Mouse (Mus musculus) stomach, postnatal 0 days (tissue): ENCODE measurements at regions not wholly inside any gene's neighbourhood (a gene's known extent, or its start where the extent isn't known, plus 50 kb on each side); places are given as distances from the start of the nearest gene placed in this dataset.
"Not testable (repeated sequence)": the region's sequence is repeated elsewhere in the genome, so short reads cannot be mapped to it uniquely, and the experiment has no call there.

Experiments
- ATAC-seq: fragments of 200-750 bp; cut with Nextera tagmentation; 2 replicates; pipeline ENCODE4 v1.8.0; 2017; ENCODE audit not compliant: low FRiP score, low TSS enrichment
- DNase-seq: peaks from one replicate; pipeline ENCODE4 v3.0.0-alpha.2; 2016; ENCODE audit warnings: low spot score
- H3K27ac ChIP-seq: fragments of 300-500 bp; sonication (generic); replicated peaks from 2 replicates; pipeline ENCODE4 v1.5.1; 2014; ENCODE audit warnings: mild to moderate bottlenecking, control low read depth
- H3K27me3 ChIP-seq: fragments of 300-500 bp; sonication (generic); 2 replicates; pipeline ENCODE4 v1.6.1; 2014; ENCODE audit warnings: low read length; ENCODE audit not compliant: control insufficient read depth, insufficient read depth
- H3K36me3 ChIP-seq: fragments of 300-500 bp; sonication (generic); 2 replicates; pipeline ENCODE4 v1.6.1; 2014; ENCODE audit warnings: low read length, mixed read lengths; ENCODE audit not compliant: control insufficient read depth, insufficient read depth
- H3K4me1 ChIP-seq: fragments of 300-500 bp; sonication (generic); replicated peaks from 2 replicates; pipeline ENCODE4 v1.6.1; 2014; ENCODE audit warnings: antibody characterized with exemption; ENCODE audit not compliant: control insufficient read depth, insufficient read depth
- H3K4me2 ChIP-seq: fragments of 300-500 bp; sonication (generic); replicated peaks from 2 replicates; pipeline ENCODE4 v1.6.1; 2014; ENCODE audit warnings: low read depth, mild to moderate bottlenecking, control low read depth, moderate library complexity
- H3K4me3 ChIP-seq: fragments of 300-500 bp; sonication (generic); 2 replicates; pipeline ENCODE4 v1.5.1; 2014; ENCODE audit warnings: low read depth, low read length, control low read depth
- H3K9ac ChIP-seq: fragments of 300-500 bp; sonication (generic); 2 replicates; pipeline ENCODE4 v1.6.1; 2014; ENCODE audit warnings: mild to moderate bottlenecking, low read length, control low read depth, mixed read lengths
- H3K9me3 ChIP-seq: fragments of 300-500 bp; sonication (generic); 2 replicates; pipeline ENCODE4 v1.6.1; 2016; ENCODE audit warnings: low read length; ENCODE audit not compliant: control insufficient read depth
- CTCF ChIP-seq: IDR thresholded peaks from 2 replicates; pipeline ENCODE4 v1.5.1; 2016; ENCODE audit warnings: antibody characterized with exemption, low read depth, mild to moderate bottlenecking, moderate library complexity
- EP300 ChIP-seq: optimal IDR thresholded peaks from 2 replicates; pipeline ENCODE3; 2016; ENCODE audit warnings: antibody characterized with exemption
- WGBS: fragments of 180-500 bp; shearing (Covaris S2); extraction: QIAGEN DNeasy Blood & Tissue Kit; methylation state at CpG from one replicate; pipeline ENCODE4 v1.1.7; 2014; 5-methylcytosine and 5-hydroxymethylcytosine counted together

DNA sequence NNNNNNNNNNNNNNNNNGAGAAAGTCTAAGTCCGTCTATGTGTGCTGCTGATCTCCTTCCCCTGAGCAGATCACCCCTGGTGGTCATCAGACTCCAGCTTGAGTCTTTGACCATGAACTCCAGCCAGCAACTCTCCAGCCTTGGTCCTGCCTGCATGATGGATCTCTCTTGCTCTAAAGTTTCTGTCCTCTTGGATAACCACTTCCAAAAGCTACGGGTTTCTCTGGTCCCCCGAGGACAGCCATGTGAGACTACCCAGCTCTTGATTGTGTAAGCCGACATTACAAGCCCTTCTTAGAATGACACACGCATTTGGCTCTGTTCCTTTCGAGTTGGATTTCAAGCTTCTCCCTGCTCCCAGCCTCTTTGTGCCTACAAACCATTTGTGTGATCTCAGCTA lies 66.4 kb upstream of the Lrpprc start:
- no peak overlapping the region for H3K4me2 ChIP-seq
- H3K4me1 ChIP-seq = no peaks in the 10 kb centered on the region
- ATAC-seq (no peak), DNase-seq (no peak)
- H3K9me3 ChIP-seq = no peaks in the 10 kb centered on the region
- no peak overlapping the region for H3K4me3 ChIP-seq
- no peak for TF ChIP-seq EP300
- no peak for TF ChIP-seq CTCF
- no peak overlapping the region for H3K27ac ChIP-seq
- no peaks in the 10 kb centered on the region for H3K27me3 ChIP-seq
- WGBS = 75% methylated on average over 6 of the region's 6 CpGs
- H3K36me3 ChIP-seq = no peaks in the 10 kb centered on the region
- no peak overlapping the region for H3K9ac ChIP-seq

DNA sequence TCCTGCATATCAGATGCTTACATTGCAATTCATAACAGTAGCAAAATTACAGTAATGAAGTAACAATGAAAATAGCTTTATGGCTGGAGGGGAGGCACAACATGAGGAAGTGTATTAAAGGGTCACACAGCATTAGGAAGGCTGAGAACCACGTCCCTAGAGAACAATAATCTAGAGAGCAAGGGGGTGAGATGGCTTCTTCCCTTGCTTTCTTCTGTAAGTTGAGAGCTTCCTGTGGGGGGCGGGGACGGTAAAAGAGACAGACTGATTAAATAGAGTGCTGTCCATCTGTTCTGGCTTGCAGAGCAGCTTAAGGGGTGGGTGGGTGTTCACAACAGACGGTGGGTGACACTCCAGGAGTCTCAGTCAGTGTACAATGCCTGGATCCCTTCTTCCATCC lies 68.2 kb upstream of the Lrpprc start:
- Histone ChIP-seq H3K27me3 (no peaks in the 10 kb centered on the region), H3K27ac (no peak overlapping the region), H3K9me3 (no peaks in the 10 kb centered on the region), H3K4me1 (no peaks in the 10 kb centered on the region), H3K9ac (no peak overlapping the region), H3K4me3 (no peak overlapping the region), H3K36me3 (no peaks in the 10 kb centered on the region), H3K4me2 (no peak overlapping the region)
- DNase-seq = no peak
- no peak for TF ChIP-seq EP300
- no peak for TF ChIP-seq CTCF
- 20% methylated on average over 4 of the region's 4 CpGs for WGBS
- ATAC-seq = no peak

DNA sequence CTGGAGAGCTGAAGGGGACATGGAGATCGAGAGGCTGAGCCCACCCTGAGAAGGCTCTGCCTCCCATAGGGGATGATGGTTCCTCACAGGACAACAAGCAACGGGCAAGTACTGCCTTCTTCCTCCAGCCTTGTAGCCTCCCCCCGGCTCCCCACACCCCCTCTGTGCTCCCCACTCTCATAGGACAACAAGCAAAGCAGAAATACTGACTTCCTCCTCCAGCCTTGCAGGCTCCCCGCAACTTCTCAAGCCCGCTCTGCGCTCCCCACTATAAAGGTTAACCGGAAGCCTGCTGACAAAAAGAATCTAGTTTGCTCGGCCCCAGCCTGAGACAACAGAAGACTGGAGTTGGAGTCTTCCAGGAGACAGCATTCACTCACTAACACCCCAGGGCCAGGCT lies 69.3 kb upstream of the Lrpprc start:
- DNase-seq = no peak
- H3K27me3 ChIP-seq = no peaks in the 10 kb centered on the region
- H3K36me3 ChIP-seq = no peaks in the 10 kb centered on the region
- no peak overlapping the region for H3K4me3 ChIP-seq
- WGBS = 63% methylated on average over 8 of the region's 8 CpGs
- no peak overlapping the region for H3K9ac ChIP-seq
- H3K27ac ChIP-seq = no peak overlapping the region
- TF ChIP-seq EP300 (no peak), CTCF (no peak)
- H3K9me3 ChIP-seq = no peaks in the 10 kb centered on the region
- no peak overlapping the region for H3K4me2 ChIP-seq
- no peaks in the 10 kb centered on the region for H3K4me1 ChIP-seq
- ATAC-seq = no peak

DNA sequence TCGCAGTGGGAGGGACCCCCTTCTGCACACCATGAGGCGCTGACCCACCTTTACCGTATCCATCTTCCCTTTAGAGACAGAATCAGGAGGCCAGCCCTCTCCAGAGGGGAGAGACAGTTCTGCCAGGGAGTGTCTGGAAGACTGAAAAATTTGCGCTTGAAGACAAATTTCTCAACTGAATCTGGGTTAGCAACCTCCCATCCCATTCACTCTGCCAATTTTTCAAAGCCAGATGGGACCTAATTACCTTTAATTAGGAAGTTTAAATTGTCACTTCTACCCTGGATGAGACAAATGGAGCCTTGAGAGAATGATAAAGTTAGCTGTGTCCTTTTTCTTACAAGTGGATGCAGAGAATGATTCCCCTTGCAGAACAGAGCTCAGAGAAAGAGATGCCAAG lies 70.2 kb upstream of the Lrpprc start:
- no peak for TF ChIP-seq CTCF
- TF ChIP-seq EP300 = no peak
- Histone ChIP-seq H3K36me3 (no peaks in the 10 kb centered on the region), H3K27me3 (no peaks in the 10 kb centered on the region), H3K9me3 (no peaks in the 10 kb centered on the region), H3K9ac (no peak overlapping the region), H3K27ac (no peak overlapping the region), H3K4me3 (no peak overlapping the region), H3K4me2 (no peak overlapping the region), H3K4me1 (no peaks in the 10 kb centered on the region)
- 67% methylated on average over 4 of the region's 4 CpGs for WGBS
- ATAC-seq (no peak), DNase-seq (no peak)

DNA sequence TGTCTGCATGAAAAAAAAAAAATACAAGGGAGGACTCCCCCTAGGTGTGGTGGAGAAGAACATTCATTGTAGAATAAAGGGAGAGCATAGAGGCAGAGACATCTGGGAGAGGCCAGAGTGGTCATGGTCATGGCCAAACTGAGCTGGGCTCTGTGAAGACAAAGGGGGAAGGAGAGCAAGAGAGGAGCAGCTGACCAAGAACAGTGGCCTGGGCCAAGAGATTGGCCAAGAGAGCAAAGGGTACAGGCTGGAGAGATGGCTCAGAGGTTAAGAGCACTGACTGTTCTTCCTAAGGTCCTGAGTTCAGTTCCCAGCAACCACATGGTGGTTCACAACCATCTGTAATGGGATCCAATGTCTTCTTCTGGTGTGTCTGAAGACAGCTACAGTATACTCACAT lies 73.6 kb upstream of the Lrpprc start:
- not testable (repeated sequence) for ATAC-seq, H3K9ac ChIP-seq

DNA sequence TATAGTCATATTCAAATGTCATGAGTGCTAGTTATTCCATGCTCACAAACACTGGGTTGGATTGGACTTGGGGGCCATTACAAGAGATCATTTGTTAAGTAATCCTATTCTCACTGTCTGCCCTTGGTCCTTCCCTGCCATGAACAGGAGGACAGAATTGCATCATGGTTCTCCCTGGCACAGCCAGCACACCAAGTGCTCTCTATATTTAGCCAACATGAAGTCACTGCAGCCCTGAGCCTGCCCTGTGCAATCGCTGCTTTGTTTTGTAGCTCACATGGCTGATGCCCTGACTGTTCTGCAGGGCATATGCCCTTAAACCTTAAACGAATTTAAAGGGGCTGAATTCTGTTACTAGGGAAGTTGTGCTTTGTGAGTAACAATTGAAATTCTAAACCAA lies 74.6 kb upstream of the Lrpprc start:
- no peak overlapping the region for H3K4me3 ChIP-seq
- TF ChIP-seq CTCF (no peak), EP300 (no peak)
- no peaks in the 10 kb centered on the region for H3K9me3 ChIP-seq
- no peaks in the 10 kb centered on the region for H3K4me1 ChIP-seq
- no peak overlapping the region for H3K27ac ChIP-seq
- H3K36me3 ChIP-seq = no peaks in the 10 kb centered on the region
- no peak for ATAC-seq
- H3K9ac ChIP-seq = no peak overlapping the region
- no peak for DNase-seq
- no peaks in the 10 kb centered on the region for H3K27me3 ChIP-seq
- no peak overlapping the region for H3K4me2 ChIP-seq
- WGBS = 61% methylated on average over 2 of the region's 2 CpGs

More for the DNA sequence above, 73.6 kb upstream of the Lrpprc start:
- not testable (repeated sequence) for H3K36me3 ChIP-seq, H3K27ac ChIP-seq, H3K4me2 ChIP-seq, DNase-seq, H3K4me1 ChIP-seq, H3K9me3 ChIP-seq, H3K27me3 ChIP-seq, H3K4me3 ChIP-seq
